Mouse (Mus musculus) lung, adult 2 months (tissue): ENCODE data around the gene Gm3045.

Experiments used
- CTCF ChIP-seq: fragments of 200-500 bp; IDR thresholded peaks from 2 replicates; pipeline ENCODE4 v1.5.1; 2011; ENCODE audit warnings: mild to moderate bottlenecking, low read length, control low read depth; ENCODE audit not compliant: insufficient read depth
- POLR2A ChIP-seq: fragments of 200-500 bp; IDR thresholded peaks from 2 replicates; pipeline ENCODE4 v1.6.1; 2011; ENCODE audit warnings: low read depth, mild to moderate bottlenecking, control low read depth, low read length, borderline replicate concordance; ENCODE audit errors: extremely low read depth

- no peak for TF ChIP-seq CTCF
- TF ChIP-seq POLR2A: no peak
These were observed 7.9 kb downstream of the Gm3045 start for GRCm38 (mm10) chr13:56434311-56434751.
